Mouse (Mus musculus) C2C12 (cell line): ENCODE data around the gene Map3k11.

Experiments used
- CTCF ChIP-seq: IDR thresholded peaks from one replicate; pipeline ENCODE4 v1.5.1; 2011; ENCODE audit not compliant: control insufficient read depth, insufficient read depth, insufficient read length
- MAX ChIP-seq: IDR thresholded peaks from one replicate; pipeline ENCODE4 v1.6.1; 2011; ENCODE audit warnings: mild to moderate bottlenecking, control low read depth
- MYOG ChIP-seq: IDR thresholded peaks from one replicate; pipeline ENCODE4 v1.6.1; 2011; ENCODE audit not compliant: control insufficient read depth, insufficient read length; ENCODE audit errors: extremely low read depth

GRCm38 (mm10) chr19:5739446-5739845 lies 50.9 kb downstream of the Map3k11 start:
- TF ChIP-seq CTCF, result no peak
- no peak for TF ChIP-seq MYOG
- no peak for TF ChIP-seq MAX
